Mouse (Mus musculus): Measurements from ENCODE around the gene Scgb1a1. TPM values are rescaled to one million over a fixed set of nuclear protein-coding genes. Genes with fewer than 3 reads are reported as not detected.
A peak's percentile ranks its signal among the peaks of the same experiment; 100 is the strongest.

Gene Scgb1a1
- total and polyA plus RNA-seq, 3 experiments: not detected

- TF ChIP-seq TBP (IDR thresholded peaks at IDR 0.05; ENCODE audit: low read depth, low read length) (no peak), KAT2A (conservative IDR thresholded peaks at IDR 0.05; ENCODE audit: low read depth, low read length) (no peak), GATA1 (IDR thresholded peaks at IDR 0.05; ENCODE audit: low read depth, low read length) (no peak), RAD21 (IDR thresholded peaks at IDR 0.05; ENCODE audit: low read depth, low read length) (no peak), MYB (IDR thresholded peaks at IDR 0.05; ENCODE audit: low read depth, low read length) (peak; percentile 73), TCF12 (IDR thresholded peaks at IDR 0.05; ENCODE audit: low read depth, low read length) (peak; percentile 63), SIN3A (IDR thresholded peaks at IDR 0.05; ENCODE audit: low read length) (peak; percentile 70; the same call in 1 of the 2 replicates), RCOR1 (IDR thresholded peaks at IDR 0.05; ENCODE audit: low read depth, low read length) (peak; percentile 67), HCFC1 (IDR thresholded peaks at IDR 0.05; ENCODE audit: low read depth, low read length) (0 out of 2 replicates have a peak, but pooled peaks have one; percentile 10), JUND (IDR thresholded peaks at IDR 0.05; ENCODE audit: low read depth, low read length) (peak; percentile 69; the same call in 1 of the 2 replicates), USF2 (IDR thresholded peaks at IDR 0.05; ENCODE audit: borderline replicate concordance in 1 of 2, insufficient read depth in 1 of 2, low read depth in 1 of 2, low read length in 2 of 2) (no peak), CHD1 (IDR thresholded peaks at IDR 0.05; ENCODE audit: low read depth, low read length) (peak; percentile 91; the same call in 1 of the 2 replicates), NELFE (IDR thresholded peaks at IDR 0.05; ENCODE audit: low read depth, low read length) (peak; percentile 54), MAZ (IDR thresholded peaks at IDR 0.05; ENCODE audit: low read depth, low read length) (peak; percentile 58; the same call in 1 of the 2 replicates), SMC3 (IDR thresholded peaks at IDR 0.05; ENCODE audit: low read depth, low read length) (no peak), CHD2 (IDR thresholded peaks at IDR 0.05; ENCODE audit: low read length) (peak; percentile 73), EP300 (IDR thresholded peaks at IDR 0.05; ENCODE audit: low read depth in 1 of 2, low read length in 2 of 2) (peak; percentile 86 to 89), BHLHE40 (IDR thresholded peaks at IDR 0.05; ENCODE audit: borderline replicate concordance, low read depth, low read length) (peak; percentile 36; the same call in 1 of the 2 replicates), ZNF384 (IDR thresholded peaks at IDR 0.05; ENCODE audit: low read depth, low read length) (no peak), ETS1 (IDR thresholded peaks at IDR 0.05; ENCODE audit: low read depth, low read length) (peak; percentile 83), MYC (IDR thresholded peaks at IDR 0.05; ENCODE audit: low read depth, low read length) (peak; percentile 52; the same call in 1 of the 2 replicates), MXI1 (IDR thresholded peaks at IDR 0.05; ENCODE audit: low read depth, low read length) (peak; percentile 70), MAX (IDR thresholded peaks at IDR 0.05; ENCODE audit: low read length) (peak; percentile 66), ZKSCAN1 (IDR thresholded peaks at IDR 0.05; ENCODE audit: low read depth, low read length) (no peak), ZMIZ1 (IDR thresholded peaks at IDR 0.05; ENCODE audit: low read depth, low read length) (0 out of 2 replicates have a peak, but pooled peaks have one; percentile 48), ELF1 (IDR thresholded peaks at IDR 0.05; ENCODE audit: low read depth, low read length) (0 out of 2 replicates have a peak, but pooled peaks have one; percentile 6), UBTF (IDR thresholded peaks at IDR 0.05; ENCODE audit: borderline replicate concordance, insufficient read depth, low read depth, low read length) (no peak), TAL1 (IDR thresholded peaks at IDR 0.05; ENCODE audit: low read length) (peak; percentile 18; the same call in 1 of the 2 replicates)
- peaks cover 43 to 61% of the 10 kb centered on the region in 2 experiments for H3K4me1 ChIP-seq (ENCODE audit: control insufficient read depth in 1 of 2, insufficient read depth in 2 of 2, low read length in 2 of 2)
- peak; percentile 90 for DNase-seq (ENCODE audit: low read depth, low spot score)
These were observed 34.8 kb downstream of the Scgb1a1 start for GRCm38 (mm10) chr19:9052803-9053431.

More at GRCm38 (mm10) chr19:9052803-9053431, 34.8 kb downstream of the Scgb1a1 start:
- H3K27me3 ChIP-seq (ENCODE audit: control insufficient read depth in 1 of 2, insufficient read depth in 2 of 2, low read length in 2 of 2): no peaks in the 10 kb centered on the region
- peak overlapping the region; percentile 98 for H3K27ac ChIP-seq (ENCODE audit: control insufficient read depth, low read depth, low read length)
- H3K79me2 ChIP-seq (ENCODE audit: control insufficient read depth, insufficient read depth, low read length, poor library complexity): no peaks in the 10 kb centered on the region
- no peaks in the 10 kb centered on the region for H3K9me3 ChIP-seq (replicated peaks; ENCODE audit: insufficient read depth, low read length)
- peaks cover 0 to 68% of the 10 kb centered on the region in 2 experiments; a peak in 2 of 4 replicates for H3K36me3 ChIP-seq (ENCODE audit: control insufficient read depth in 1 of 2, insufficient read depth in 2 of 2, low read length in 2 of 2)
- H3K9ac ChIP-seq (ENCODE audit: control insufficient read depth, low read depth, low read length, poor library complexity, severe bottlenecking): peak overlapping the region; percentile 56
- H3K4me3 ChIP-seq (ENCODE audit: control insufficient read depth in 1 of 2, insufficient read depth in 1 of 2, low read depth in 2 of 2, low read length in 2 of 2): peak overlapping the region in 1 of 2 experiments; percentile 4; a peak in 2 of 4 replicates

Data from MEL (cell line).